Mouse (Mus musculus) myocyte (in vitro differentiated cells): ENCODE measurements around the gene Bhmt2. TPM values are rescaled to one million over a fixed set of nuclear protein-coding genes. Genes with fewer than 3 reads are reported as not detected.

Experiments
- H3K27me3 ChIP-seq: one replicate; pipeline ENCODE4 v1.6.1; 2011; ENCODE audit not compliant: control insufficient read depth, insufficient read depth, insufficient read length
- H3K36me3 ChIP-seq: one replicate; pipeline ENCODE4 v1.6.1; 2011; ENCODE audit not compliant: control insufficient read depth, insufficient read depth
- H3K4me2 ChIP-seq: one replicate; pipeline ENCODE4 v1.6.1; 2011; ENCODE audit warnings: low read depth, control low read depth
- H3K4me3 ChIP-seq: one replicate; pipeline ENCODE4 v1.5.1; 2011; ENCODE audit warnings: mild to moderate bottlenecking, control low read depth, moderate library complexity
- H3K79me2 ChIP-seq: one replicate; pipeline ENCODE4 v1.6.1; 2011; ENCODE audit not compliant: control insufficient read depth, insufficient read depth
- H3ac ChIP-seq: one replicate; pipeline ENCODE4 v1.6.1; 2011; ENCODE audit not compliant: control insufficient read depth, insufficient read length
- CEBPB ChIP-seq: IDR thresholded peaks from 2 replicates; pipeline ENCODE4 v1.6.1; 2011; ENCODE audit warnings: mild to moderate bottlenecking, moderate library complexity; ENCODE audit not compliant: poor library complexity, insufficient read depth, severe bottlenecking
- E2F4 ChIP-seq: IDR thresholded peaks from one replicate; pipeline ENCODE4 v1.6.1; 2011; ENCODE audit warnings: mild to moderate bottlenecking, control low read depth, moderate library complexity; ENCODE audit not compliant: insufficient read depth
- MAX ChIP-seq: IDR thresholded peaks from one replicate; pipeline ENCODE4 v1.6.1; 2011; ENCODE audit warnings: low read depth, mild to moderate bottlenecking, control low read depth
- MYOD1 ChIP-seq, 3 experiments: IDR thresholded peaks; one replicate each; pipeline ENCODE4 v1.6.1; 2011; ENCODE audit warnings: control low read depth in 2 of 3, low read depth in 2 of 3, mild to moderate bottlenecking in 2 of 3, moderate library complexity in 1 of 3; ENCODE audit not compliant: insufficient read length in 2 of 3, control insufficient read depth in 1 of 3
- MYOG ChIP-seq, 3 experiments: IDR thresholded peaks; one replicate each; pipeline ENCODE4 v1.6.1; 2011; ENCODE audit warnings: control low read depth in 2 of 3, low read depth in 2 of 3, mild to moderate bottlenecking in 2 of 3; ENCODE audit not compliant: insufficient read length in 2 of 3, control insufficient read depth in 1 of 3, insufficient read depth in 1 of 3
- POLR2A ChIP-seq: IDR thresholded peaks from one replicate; pipeline ENCODE4 v1.6.1; 2011; ENCODE audit warnings: low read depth, mild to moderate bottlenecking, control low read depth, moderate library complexity; ENCODE audit not compliant: insufficient read length
- POLR2AphosphoS2 ChIP-seq: IDR thresholded peaks from one replicate; pipeline ENCODE4 v1.6.1; 2011; ENCODE audit warnings: low read depth, control low read depth; ENCODE audit not compliant: insufficient read length
- REST ChIP-seq: IDR thresholded peaks from one replicate; pipeline ENCODE4 v1.6.1; 2011; ENCODE audit warnings: mild to moderate bottlenecking, control low read depth, moderate library complexity; ENCODE audit not compliant: insufficient read depth, insufficient read length
- SRF ChIP-seq: IDR thresholded peaks from one replicate; pipeline ENCODE4 v1.6.1; 2011; ENCODE audit warnings: low read depth; ENCODE audit not compliant: control insufficient read depth, insufficient read length
- TCF12 ChIP-seq: IDR thresholded peaks from one replicate; pipeline ENCODE4 v1.6.1; 2011; ENCODE audit warnings: mild to moderate bottlenecking, control low read depth; ENCODE audit not compliant: poor library complexity, insufficient read depth, severe bottlenecking
- TCF3 ChIP-seq: IDR thresholded peaks from one replicate; pipeline ENCODE4 v1.6.1; 2011; ENCODE audit warnings: low read depth, control low read depth; ENCODE audit not compliant: insufficient read length
- USF1 ChIP-seq: IDR thresholded peaks from one replicate; pipeline ENCODE4 v1.6.1; 2011; ENCODE audit warnings: low read depth, mild to moderate bottlenecking, control low read depth, moderate library complexity
- polyA plus RNA-seq: library from polyadenylated mRNA; unstranded; fragments of >200 nt; fragmentation: generic; extraction: Trizol; gene quantifications from one replicate; pipeline ENCODE4 v1.2.1, GENCODE M21; 2012; ENCODE audit warnings: missing spikeins

Gene Bhmt2
- polyA plus RNA-seq: not detected

GRCm38 (mm10) chr13:93674131-93674561 lies at the start of gene Bhmt2, which contains the start of gene Dmgdh:
Gene Bhmt2, minus strand, starts transcription at chr13:93674302.
Gene Dmgdh, plus strand, starts transcription at chr13:93674433.
- Histone ChIP-seq H3K27me3 (no peaks in the 10 kb centered on the region), H3K4me2 (no peak within 1 kb of the TSS), H3ac (no peak within 1 kb of the TSS), H3K79me2 (no peaks in the 10 kb centered on the region), H3K36me3 (no peaks in the 10 kb centered on the region), H3K4me3 (no peak within 1 kb of the TSS)
- TF ChIP-seq USF1: no peak
- TF ChIP-seq MYOD1 (IDR thresholded peaks at IDR 0.05; ENCODE audit: control insufficient read depth in 1 of 3, insufficient read length in 2 of 3, low read depth in 2 of 3): no peak
- TF ChIP-seq SRF: no peak
- TF ChIP-seq POLR2A: no peak
- no peak for TF ChIP-seq MAX
- no peak for TF ChIP-seq REST
- no peak for TF ChIP-seq POLR2AphosphoS2
- no peak for TF ChIP-seq TCF3
- TF ChIP-seq CEBPB: no peak
- TF ChIP-seq E2F4: no peak
- TF ChIP-seq MYOG (IDR thresholded peaks at IDR 0.05; ENCODE audit: control insufficient read depth in 1 of 3, insufficient read depth in 1 of 3, insufficient read length in 2 of 3, low read depth in 2 of 3): no peak
- no peak for TF ChIP-seq TCF12

DNA sequence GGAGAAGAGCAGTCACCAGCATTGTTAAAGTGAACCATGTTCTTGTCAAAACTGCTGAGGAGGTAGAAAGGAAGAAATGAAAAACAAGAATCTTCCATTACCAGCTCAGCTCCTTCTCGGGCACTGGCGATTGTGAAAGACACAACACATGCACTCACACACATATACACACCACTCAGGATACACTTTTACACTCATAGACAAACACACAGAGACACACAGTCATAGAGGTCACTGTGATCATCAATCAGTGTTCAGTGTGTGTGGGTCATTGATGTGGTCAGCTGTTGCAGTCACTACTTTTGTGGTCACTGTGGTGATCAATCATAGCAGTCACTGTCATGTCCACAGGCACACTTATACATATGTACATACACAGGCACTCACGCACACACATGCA lies 49.4 kb upstream of the Bhmt2 start:
- H3K4me3 ChIP-seq: no peak overlapping the region
- H3ac ChIP-seq: no peak overlapping the region
- H3K36me3 ChIP-seq: no peaks in the 10 kb centered on the region
- H3K79me2 ChIP-seq: no peaks in the 10 kb centered on the region
- no peak for TF ChIP-seq TCF12
- peak in 1 of 3 experiments; percentile 8 for TF ChIP-seq MYOD1 (IDR thresholded peaks at IDR 0.05; ENCODE audit: control insufficient read depth in 1 of 3, insufficient read length in 2 of 3, low read depth in 2 of 3)
- no peaks in the 10 kb centered on the region for H3K27me3 ChIP-seq
- H3K4me2 ChIP-seq: no peak overlapping the region

DNA sequence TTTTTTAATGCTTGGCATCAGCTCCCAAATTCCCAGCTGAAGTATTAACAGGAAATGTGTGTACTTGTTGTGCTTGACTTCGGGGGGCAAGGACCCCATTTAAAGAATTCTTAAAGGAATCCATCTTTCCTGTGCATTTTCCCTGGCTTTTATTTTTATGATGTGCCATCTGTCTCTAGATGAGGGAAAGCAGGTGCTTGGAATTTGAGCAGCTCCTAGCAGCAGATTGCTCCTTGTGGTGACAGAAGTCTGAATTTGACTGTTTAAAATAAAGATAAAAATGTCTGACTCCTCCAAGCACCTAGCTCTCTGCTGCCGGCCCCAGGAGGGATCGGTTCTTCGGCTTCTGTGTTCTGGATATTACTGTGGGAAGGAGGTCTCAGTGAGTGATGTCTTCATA lies 47.8 kb upstream of the Bhmt2 start:
- Histone ChIP-seq H3K4me2 (peak overlapping the region; percentile 34), H3ac (no peak overlapping the region), H3K36me3 (no peaks in the 10 kb centered on the region), H3K79me2 (no peaks in the 10 kb centered on the region), H3K4me3 (no peak overlapping the region), H3K27me3 (no peaks in the 10 kb centered on the region)
- TF ChIP-seq POLR2AphosphoS2 (no peak), POLR2A (no peak), MYOD1 (IDR thresholded peaks at IDR 0.05; ENCODE audit: control insufficient read depth in 1 of 3, insufficient read length in 2 of 3, low read depth in 2 of 3) (peak; percentile 8 to 65 (median 44))

DNA sequence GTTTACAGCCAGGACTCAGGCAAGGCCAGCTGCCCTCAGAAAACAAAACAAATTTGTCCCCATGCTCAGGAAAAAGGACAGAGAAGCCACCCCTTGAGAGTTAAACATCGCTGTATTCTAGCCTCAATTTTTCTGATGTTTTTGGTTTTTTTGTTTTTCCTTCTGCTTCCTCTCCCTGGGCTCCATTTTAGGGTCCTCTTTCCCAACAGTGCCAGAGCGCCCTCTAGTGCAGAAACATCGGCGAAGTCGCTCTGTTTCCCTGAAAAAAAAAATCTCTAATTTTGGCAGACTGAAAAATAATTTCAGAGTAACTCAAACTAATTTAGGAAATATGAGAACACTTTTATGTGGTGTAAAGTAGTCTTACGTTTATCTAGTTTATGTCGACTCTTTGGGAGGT lies 44.8 kb upstream of the Bhmt2 start:
- no peaks in the 10 kb centered on the region for H3K79me2 ChIP-seq
- H3K4me2 ChIP-seq: no peak overlapping the region
- no peak for TF ChIP-seq TCF12
- H3K27me3 ChIP-seq: no peaks in the 10 kb centered on the region
- H3K36me3 ChIP-seq: no peaks in the 10 kb centered on the region
- H3ac ChIP-seq: no peak overlapping the region
- H3K4me3 ChIP-seq: no peak overlapping the region

GRCm38 (mm10) chr13:93717113-93717512 lies 43.0 kb upstream of the Bhmt2 start:
- no peaks in the 10 kb centered on the region for H3K36me3 ChIP-seq
- TF ChIP-seq CEBPB (no peak), TCF3 (no peak), POLR2AphosphoS2 (no peak), TCF12 (no peak), MYOD1 (IDR thresholded peaks at IDR 0.05; ENCODE audit: control insufficient read depth in 1 of 3, insufficient read length in 2 of 3, low read depth in 2 of 3) (no peak)

GRCm38 (mm10) chr13:93713826-93714225 lies 39.7 kb upstream of the Bhmt2 start:
- no peaks in the 10 kb centered on the region for H3K36me3 ChIP-seq
- H3ac ChIP-seq: no peak overlapping the region
- TF ChIP-seq POLR2AphosphoS2 (no peak), USF1 (no peak), MAX (no peak), MYOG (IDR thresholded peaks at IDR 0.05; ENCODE audit: control insufficient read depth in 1 of 3, insufficient read depth in 1 of 3, insufficient read length in 2 of 3, low read depth in 2 of 3) (no peak), MYOD1 (IDR thresholded peaks at IDR 0.05; ENCODE audit: control insufficient read depth in 1 of 3, insufficient read length in 2 of 3, low read depth in 2 of 3) (no peak), SRF (no peak), E2F4 (no peak), REST (no peak)
- H3K4me2 ChIP-seq: no peak overlapping the region
- peaks cover 13% of the 10 kb centered on the region for H3K27me3 ChIP-seq
- no peak overlapping the region for H3K4me3 ChIP-seq
- H3K79me2 ChIP-seq: no peaks in the 10 kb centered on the region

More at GRCm38 (mm10) chr13:93717113-93717512, 43.0 kb upstream of the Bhmt2 start:
- no peak overlapping the region for H3ac ChIP-seq
- H3K4me2 ChIP-seq: no peak overlapping the region
- H3K79me2 ChIP-seq: no peaks in the 10 kb centered on the region
- peaks cover 4% of the 10 kb centered on the region for H3K27me3 ChIP-seq
- no peak overlapping the region for H3K4me3 ChIP-seq
